Mouse (Mus musculus) R1 (cell line): ENCODE data around the gene Crybg1.
"Not testable (repeated sequence)": the region's sequence is repeated elsewhere in the genome, so short reads cannot be mapped to it uniquely, and the experiment has no call there.

Source experiments
- DNase-seq: peaks from one replicate; pipeline ENCODE4 v3.0.0-alpha.2; 2018; ENCODE audit warnings: low read depth, low spot score

Gene Crybg1

DNA sequence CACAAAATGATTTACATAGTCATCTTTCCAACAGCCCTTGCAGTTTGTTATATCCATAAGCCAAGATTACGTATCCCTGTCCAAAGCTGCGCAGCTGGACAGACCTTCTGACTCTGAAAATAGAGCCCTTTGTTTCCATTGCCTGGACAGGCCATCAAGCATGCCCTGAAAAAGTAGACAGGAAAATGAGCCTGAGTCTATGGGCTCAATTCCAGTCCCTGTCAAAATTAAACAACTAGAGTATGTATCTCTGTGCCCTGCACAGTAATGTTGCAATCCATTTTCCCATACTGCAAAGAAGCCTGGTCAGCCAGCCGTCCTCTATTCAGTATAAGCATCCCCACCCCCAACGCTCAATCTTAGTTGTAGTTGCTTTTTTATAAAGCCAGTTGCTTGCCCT is 141.8 kb downstream of the Crybg1 start:
- DNase-seq: no peak

DNA sequence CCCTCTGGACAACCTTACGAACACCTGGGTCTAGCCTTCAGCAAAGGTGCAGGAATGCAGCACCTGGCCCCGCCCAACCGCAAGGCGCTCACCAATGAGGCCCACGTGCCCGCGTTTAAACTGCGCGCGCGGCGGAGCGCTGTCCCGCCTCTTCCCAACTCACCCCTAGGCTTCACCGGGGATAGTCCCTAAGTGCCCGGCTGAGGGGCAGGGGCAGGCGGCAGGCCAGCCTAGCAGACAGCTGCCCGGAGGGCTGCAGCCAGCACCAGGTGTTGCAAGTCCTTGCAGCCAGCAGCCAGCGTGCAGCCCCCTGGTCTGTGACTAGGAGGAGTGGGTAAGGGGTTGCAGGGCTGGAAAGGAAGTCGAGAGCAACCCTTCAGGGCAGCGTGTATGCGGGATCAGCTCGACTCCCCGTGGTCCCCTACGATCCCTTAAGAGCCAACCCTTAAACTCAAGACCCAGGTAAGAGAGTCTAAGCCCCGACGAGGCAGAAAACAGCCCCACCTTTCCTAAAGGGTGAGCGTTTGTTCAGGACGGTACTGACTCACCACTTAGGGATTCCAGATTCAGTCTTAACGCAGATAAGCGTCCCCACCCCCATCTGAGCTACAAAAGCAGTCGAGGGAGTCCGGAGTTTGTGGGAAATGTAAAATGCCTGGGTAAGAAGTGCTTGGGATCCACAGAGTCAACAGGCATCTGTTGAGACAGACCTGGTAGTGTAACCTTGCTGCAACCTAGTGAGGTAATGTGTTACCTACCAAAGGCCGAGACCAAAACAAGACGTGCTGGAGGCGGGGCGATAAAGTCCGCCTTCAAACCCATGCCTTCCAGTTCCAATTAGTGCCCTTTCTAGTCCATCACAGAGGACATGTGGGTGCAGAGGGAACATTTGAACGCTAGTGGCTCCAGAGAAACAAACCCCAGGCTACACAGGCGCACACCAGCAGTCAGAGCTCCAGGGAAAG is 142.7 kb downstream of the Crybg1 start:
- peak; percentile 73 for DNase-seq

DNA sequence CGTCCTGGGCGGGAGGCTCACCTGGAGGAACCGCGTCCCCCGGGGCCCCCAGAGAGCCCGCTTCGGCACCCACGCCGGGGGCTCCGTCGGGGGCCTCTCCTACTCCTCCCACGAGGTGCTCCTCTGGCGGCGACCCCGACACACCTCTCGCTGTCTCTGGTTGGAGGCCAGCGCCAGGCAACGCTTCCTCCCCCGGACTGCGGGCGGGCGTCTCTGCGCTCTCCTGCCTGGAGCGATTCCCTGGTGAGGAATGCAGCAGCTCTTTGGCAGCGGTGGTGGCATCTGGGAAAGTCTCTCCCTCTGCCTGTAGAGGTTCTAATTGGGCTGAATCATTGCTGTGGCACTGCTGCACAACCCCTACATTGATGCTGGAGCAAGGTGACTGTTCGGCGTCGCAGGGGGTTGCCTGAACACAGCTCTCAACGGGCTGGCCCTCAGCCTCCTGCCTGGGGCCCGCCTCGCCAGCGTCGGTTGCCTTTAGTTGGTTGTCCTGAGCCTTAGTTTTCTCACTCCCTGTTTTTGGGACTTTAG is 144.4 kb downstream of the Crybg1 start:
- DNase-seq: peak; percentile 47

DNA sequence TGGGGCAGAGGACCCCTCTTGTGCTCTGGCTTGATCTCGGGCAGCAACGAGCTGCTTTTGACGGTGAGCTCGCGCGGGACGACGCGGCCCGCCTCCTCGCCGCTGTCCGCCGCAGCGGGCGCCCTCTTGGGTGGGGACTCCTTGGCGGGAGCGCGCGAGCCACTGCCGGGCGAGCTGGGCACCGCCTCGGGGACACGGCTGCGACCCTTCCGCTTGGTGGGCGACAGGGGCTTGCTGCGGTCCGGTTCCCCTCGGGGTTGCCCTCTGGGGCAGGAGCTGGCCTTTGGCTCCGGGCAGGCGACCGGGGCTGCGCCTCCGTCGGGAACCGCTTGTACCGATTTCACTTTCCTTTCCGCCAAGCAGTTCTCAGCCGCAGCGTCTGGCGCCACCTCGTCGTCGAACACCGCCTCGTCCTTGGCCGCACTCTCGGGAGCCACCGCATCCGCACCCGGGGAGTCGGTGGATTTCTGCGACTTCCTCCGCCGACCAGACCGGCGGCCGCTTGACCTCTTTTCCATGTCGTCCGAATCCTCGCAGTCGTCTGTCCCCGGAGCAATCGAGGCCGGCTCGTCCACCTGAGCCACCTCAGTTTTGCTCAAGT is 145.0 kb downstream of the Crybg1 start:
- peak; percentile 32 for DNase-seq

GRCm38 (mm10) chr10:44002995-44003524 is 145.6 kb downstream of the Crybg1 start:
- no peak for DNase-seq

GRCm38 (mm10) chr10:44002004-44002940 is 146.4 kb downstream of the Crybg1 start:
- peak; percentile 81 for DNase-seq

- no peak for DNase-seq
Observed at GRCm38 (mm10) chr10:44000156-44000865, 148.3 kb downstream of the Crybg1 start.

GRCm38 (mm10) chr10:43998503-43999082 is 150.1 kb downstream of the Crybg1 start:
- DNase-seq: no peak

GRCm38 (mm10) chr10:43998023-43998422 is 150.6 kb downstream of the Crybg1 start:
- no peak for DNase-seq

DNA sequence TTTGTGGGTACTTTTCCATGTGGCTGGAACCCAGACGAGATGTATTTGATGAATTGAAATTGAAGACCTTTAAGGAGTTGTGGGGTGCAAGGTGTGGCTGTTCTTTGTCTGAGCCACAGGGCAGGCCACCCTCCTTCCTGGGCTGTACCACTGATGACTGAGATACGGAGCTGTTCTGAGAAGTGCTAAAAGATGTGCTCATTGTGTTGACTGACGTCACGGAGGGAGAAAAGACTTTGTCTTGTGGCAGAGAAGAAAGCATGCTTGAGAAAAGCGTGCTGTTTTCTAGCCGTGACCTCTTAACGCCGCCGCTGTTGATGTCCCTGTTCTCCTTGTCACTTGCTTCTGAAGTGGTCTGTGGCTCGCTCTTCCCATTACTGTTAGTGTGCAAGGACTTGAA is 151.4 kb downstream of the Crybg1 start:
- DNase-seq: no peak

GRCm38 (mm10) chr10:43995858-43996650 is 152.6 kb downstream of the Crybg1 start:
- no peak for DNase-seq

- DNase-seq: peak; percentile 87
Observed at GRCm38 (mm10) chr10:43993198-43993597, 155.5 kb downstream of the Crybg1 start.

- no peak for DNase-seq
Observed at GRCm38 (mm10) chr10:43992506-43992905, 156.1 kb downstream of the Crybg1 start.

DNA sequence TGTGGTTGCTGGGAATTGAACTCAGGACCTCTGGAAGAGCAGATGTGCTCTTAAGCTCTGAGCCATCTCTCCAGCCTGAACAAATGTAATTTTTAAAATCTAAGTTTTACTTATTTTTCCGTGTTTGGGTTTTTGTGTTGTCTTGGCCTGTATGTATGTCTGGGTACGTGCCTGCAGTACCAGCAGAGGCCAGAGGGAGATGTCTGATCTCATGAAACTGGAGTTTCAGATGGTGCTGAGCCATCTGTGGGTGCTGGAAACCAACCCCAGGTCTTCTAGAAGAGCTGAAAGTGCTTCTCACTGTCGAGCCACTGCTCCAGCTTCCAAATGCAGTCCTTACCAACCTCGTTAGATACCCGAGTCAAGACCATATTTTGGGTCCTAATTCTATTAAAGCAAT is 157.4 kb downstream of the Crybg1 start:
- peak; percentile 27 for DNase-seq

DNA sequence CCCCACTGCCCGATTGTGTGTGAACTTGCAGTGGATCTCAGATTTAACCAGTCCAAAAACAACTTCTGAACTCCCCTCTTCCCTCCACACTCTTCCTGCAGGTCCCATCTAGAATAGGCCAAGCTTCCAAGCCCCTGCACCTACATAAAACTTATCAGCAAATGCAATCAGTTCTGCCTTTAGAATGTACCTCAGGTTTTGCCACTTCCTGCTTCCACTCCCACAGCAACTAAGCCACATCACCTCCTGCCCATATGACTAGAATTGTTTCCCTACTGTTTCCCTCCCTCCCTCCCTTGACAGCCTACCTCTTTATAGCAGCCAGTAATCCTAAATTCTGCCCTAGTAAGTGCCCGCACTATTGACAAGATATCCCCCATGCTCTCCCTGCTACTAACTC is 164.8 kb downstream of the Crybg1 start:
- no peak for DNase-seq

GRCm38 (mm10) chr10:43983241-43983640 is 165.4 kb downstream of the Crybg1 start:
- no peak for DNase-seq

DNA sequence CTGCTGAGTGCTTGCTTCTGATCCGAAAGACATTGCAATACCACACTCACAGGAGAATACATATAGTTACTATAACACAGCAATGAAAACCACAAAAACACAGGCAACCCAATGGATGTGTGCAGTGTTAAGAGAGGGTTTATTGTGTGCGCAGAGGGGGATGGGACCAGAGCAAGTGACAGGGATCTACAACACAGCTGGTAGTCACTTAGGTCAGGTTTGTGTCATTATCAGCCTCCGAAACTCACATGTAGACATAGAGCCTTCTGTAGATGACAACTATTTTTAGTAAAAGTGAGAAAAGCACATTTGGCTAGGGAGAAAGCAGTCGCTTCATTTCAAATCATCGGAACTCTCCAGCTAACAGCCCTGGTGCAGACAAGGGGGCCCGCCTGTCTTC is 166.2 kb downstream of the Crybg1 start:
- no peak for DNase-seq

DNA sequence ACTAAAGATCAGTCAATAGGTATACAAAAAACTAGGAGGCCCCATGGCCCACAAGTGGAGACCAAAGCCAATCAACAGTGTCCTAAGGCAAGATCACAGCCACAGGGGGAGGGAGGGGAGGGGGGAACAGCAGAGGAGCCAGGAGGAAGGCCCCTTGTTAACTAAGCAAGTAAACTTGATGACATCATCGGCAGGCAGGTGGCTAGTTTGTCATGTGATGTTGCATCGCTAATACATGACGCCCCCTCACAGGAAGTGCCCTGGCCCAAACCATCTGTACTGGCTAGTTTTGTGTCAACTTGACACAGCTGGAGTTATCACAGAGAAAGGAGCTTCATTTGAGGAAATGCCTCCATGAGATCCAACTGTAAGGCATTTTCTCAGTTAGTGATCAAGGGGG is 167.9 kb downstream of the Crybg1 start:
- DNase-seq: not testable (repeated sequence)

DNA sequence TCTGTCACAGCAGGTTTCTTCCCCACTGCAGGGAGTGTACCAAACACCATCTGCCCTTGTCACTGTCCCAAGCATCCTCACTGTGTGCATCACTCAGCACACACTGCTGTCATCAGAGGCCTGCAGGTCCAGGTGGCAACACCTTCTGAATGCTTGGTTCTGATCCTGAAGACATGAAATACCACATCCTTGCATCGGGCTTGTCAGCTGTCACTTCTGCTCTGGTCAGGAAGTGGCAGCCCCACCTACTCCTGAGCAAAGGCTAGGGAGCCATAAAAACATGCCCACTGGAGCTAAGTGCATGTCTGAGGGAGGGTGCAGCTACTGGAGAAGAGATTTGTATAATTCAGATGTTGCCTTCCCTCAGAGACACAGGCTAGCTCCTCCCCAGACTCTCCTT is 168.6 kb downstream of the Crybg1 start:
- DNase-seq: no peak
